Comparison of ENCODE assay signal across 14 mouse cellular contexts in the genomic region with DNA sequence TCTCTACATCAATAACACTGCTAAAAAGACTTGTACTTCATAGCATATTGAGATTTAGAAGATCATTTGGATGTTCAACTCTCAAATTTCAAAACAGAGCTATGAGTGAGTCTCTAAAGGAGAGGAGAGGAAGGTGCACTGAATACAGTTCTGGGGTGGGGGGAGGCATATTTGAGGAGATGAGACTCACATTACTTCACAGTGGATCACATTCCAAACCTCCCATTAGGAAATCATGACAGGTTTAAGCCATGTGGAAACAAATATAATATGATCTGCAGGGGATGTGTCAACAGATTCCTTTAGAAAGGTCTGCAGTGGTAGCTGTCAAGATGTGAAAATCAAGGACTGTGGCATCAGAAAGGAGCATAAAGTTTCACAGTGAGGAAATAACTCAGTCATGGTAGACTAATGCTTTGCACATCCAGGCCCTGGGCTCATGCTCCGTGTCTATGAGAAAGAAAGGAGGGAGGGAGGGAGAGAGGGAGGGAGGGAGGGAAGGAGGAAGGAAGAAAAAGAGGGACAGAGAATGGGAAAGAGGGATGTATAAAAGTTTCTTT.
"Had no signal": no experiment of that assay in that cellular context is flagged by ENCODE, and none has a peak within 500 bp of the region (broad histone marks: within the 10 kb centered on the region; RNA-seq: fewer than 3 reads in every experiment).

No protein-coding gene starts in this region.

- H3K27ac ChIP-seq: midbrain, embryonic 13.5 days; midbrain, embryonic 15.5 days; neural tube, embryonic 12.5 days; stomach, embryonic 15.5 days; stomach, postnatal 0 days had no signal

- H3K9ac ChIP-seq: lung, embryonic 14.5 days; midbrain, embryonic 13.5 days; midbrain, embryonic 15.5 days; neural tube, embryonic 12.5 days; stomach, embryonic 15.5 days had no signal

- H3K4me2 ChIP-seq: lung, embryonic 14.5 days; midbrain, embryonic 11.5 days; midbrain, embryonic 13.5 days; midbrain, embryonic 15.5 days; neural tube, embryonic 12.5 days; stomach, embryonic 15.5 days had no signal

- H3K4me3 ChIP-seq: midbrain, embryonic 13.5 days; midbrain, embryonic 15.5 days; neural tube, embryonic 12.5 days; stomach, embryonic 15.5 days had no signal

- H3K27me3 ChIP-seq: midbrain, embryonic 13.5 days; midbrain, embryonic 15.5 days; neural tube, embryonic 12.5 days; stomach, embryonic 15.5 days had no signal

- H3K4me1 ChIP-seq: midbrain, embryonic 13.5 days; midbrain, embryonic 15.5 days; neural tube, embryonic 12.5 days; stomach, embryonic 15.5 days had no signal

- H3K9me3 ChIP-seq: midbrain, embryonic 13.5 days; midbrain, embryonic 15.5 days; neural tube, embryonic 12.5 days; stomach, embryonic 15.5 days had no signal

- ATAC-seq: midbrain, embryonic 13.5 days; midbrain, embryonic 15.5 days had no signal

- DNase-seq: lung, adult 18-20 months; lung, embryonic 14.5 days; lung, postnatal 10 days; lung, postnatal 4 days; right cerebral cortex, postnatal 14 days; thymus, adult 2 months; thymus, postnatal 25 days; thymus, postnatal 4 days had no signal

- H3K36me3 ChIP-seq: midbrain, embryonic 13.5 days; midbrain, embryonic 15.5 days; neural tube, embryonic 12.5 days; stomach, embryonic 15.5 days had no signal
